ENCODE assay signal across 21 mouse cellular contexts in genomic region chr2:46492299-46492698, GRCm38 (mm10).
DNase-seq lines count a peak whose midpoint lies in the region; ATAC-seq and TF ChIP-seq lines count a peak whose summit lies in the region.
"Had no signal": no experiment of that assay in that cellular context is flagged by ENCODE, and none has a peak within 500 bp of the region (broad histone marks: within the 10 kb centered on the region; RNA-seq: fewer than 3 reads in every experiment).

No protein-coding gene starts in this region.

- H3K4me1 ChIP-seq in midbrain, embryonic 11.5 days (ENCODE audit: control insufficient read depth, insufficient read depth, low read length) = no peaks in the 10 kb centered on the region; the same call in 1 of the 2 replicates
- H3K4me1 ChIP-seq in midbrain, embryonic 13.5 days (replicated peaks) = 0 out of 2 replicates have a peak, but pooled peaks cover 2% of the 10 kb centered on the region
- no peaks in the 10 kb centered on the region for H3K4me1 ChIP-seq in midbrain, embryonic 14.5 days (ENCODE audit: control insufficient read depth, insufficient read depth, low read length)
- no peaks in the 10 kb centered on the region for H3K4me1 ChIP-seq in midbrain, embryonic 16.5 days (ENCODE audit: control insufficient read depth, insufficient read depth, low read length)
- H3K4me1 ChIP-seq: embryonic facial prominence, embryonic 13.5 days; forebrain, embryonic 13.5 days; forebrain, embryonic 15.5 days had no signal

- intact Hi-C loops in left cerebral cortex, postnatal 25 days (cut with DNase I) = no loop called here

- H3K27me3 ChIP-seq in midbrain, embryonic 11.5 days (ENCODE audit: control insufficient read depth, insufficient read depth, low read length) = no peaks in the 10 kb centered on the region
- no peaks in the 10 kb centered on the region for H3K27me3 ChIP-seq in midbrain, embryonic 13.5 days
- H3K27me3 ChIP-seq in midbrain, embryonic 14.5 days (ENCODE audit: control insufficient read depth, insufficient read depth, low read length) = no peaks in the 10 kb centered on the region
- H3K27me3 ChIP-seq in midbrain, embryonic 16.5 days (ENCODE audit: control insufficient read depth, insufficient read depth, low read depth, low read length) = no peaks in the 10 kb centered on the region
- H3K27me3 ChIP-seq: embryonic facial prominence, embryonic 13.5 days; forebrain, embryonic 13.5 days; forebrain, embryonic 15.5 days; Patski had no signal

- 25% methylated on average over 2 of the region's 2 CpGs for WGBS in midbrain, embryonic 11.5 days
- WGBS in midbrain, embryonic 13.5 days = 19% methylated on average over 2 of the region's 2 CpGs
- 11% methylated on average over 2 of the region's 2 CpGs for WGBS in midbrain, embryonic 14.5 days
- 26% methylated on average over 2 of the region's 2 CpGs for WGBS in midbrain, embryonic 16.5 days

- peak; percentile 76 for ATAC-seq in midbrain, embryonic 11.5 days (ENCODE audit: low FRiP score)
- no peak for ATAC-seq in midbrain, embryonic 13.5 days
- no peak for ATAC-seq in midbrain, embryonic 14.5 days (ENCODE audit: low FRiP score, low TSS enrichment)
- ATAC-seq in midbrain, embryonic 16.5 days = no peak
- ATAC-seq: activated CD4-positive, CD25-positive, alpha-beta regulatory T cell, adult 4 months; forebrain, embryonic 13.5 days; forebrain, embryonic 15.5 days; forebrain, postnatal 0 days; Patski had no signal

- no peak overlapping the region for H3K4me2 ChIP-seq in midbrain, embryonic 11.5 days
- H3K4me2 ChIP-seq in midbrain, embryonic 13.5 days (replicated peaks) = no peak overlapping the region
- no peak overlapping the region for H3K4me2 ChIP-seq in midbrain, embryonic 14.5 days (ENCODE audit: low read length)
- no peak overlapping the region for H3K4me2 ChIP-seq in midbrain, embryonic 16.5 days (ENCODE audit: low read length)
- H3K4me2 ChIP-seq: embryonic facial prominence, embryonic 13.5 days; forebrain, embryonic 13.5 days; forebrain, embryonic 15.5 days had no signal

- no peak overlapping the region for H3K4me3 ChIP-seq in midbrain, embryonic 11.5 days (ENCODE audit: low read depth, low read length)
- no peak overlapping the region for H3K4me3 ChIP-seq in midbrain, embryonic 13.5 days (replicated peaks)
- no peak overlapping the region for H3K4me3 ChIP-seq in midbrain, embryonic 14.5 days (replicated peaks; ENCODE audit: low read depth, low read length)
- no peak overlapping the region for H3K4me3 ChIP-seq in midbrain, embryonic 16.5 days (ENCODE audit: low read depth, low read length)
- H3K4me3 ChIP-seq: embryonic facial prominence, embryonic 13.5 days; forebrain, embryonic 13.5 days; forebrain, embryonic 15.5 days had no signal

- H3K27ac ChIP-seq in midbrain, embryonic 11.5 days (ENCODE audit: low read depth, low read length) = no peak overlapping the region
- H3K27ac ChIP-seq in midbrain, embryonic 13.5 days = no peak overlapping the region
- H3K27ac ChIP-seq in midbrain, embryonic 14.5 days (replicated peaks; ENCODE audit: low read depth, low read length) = no peak overlapping the region
- no peak overlapping the region for H3K27ac ChIP-seq in midbrain, embryonic 16.5 days (ENCODE audit: low read length)
- H3K27ac ChIP-seq: embryonic facial prominence, embryonic 13.5 days; forebrain, embryonic 13.5 days; forebrain, embryonic 15.5 days had no signal

- TF ChIP-seq POLR2A in brain, embryonic 14.5 days (IDR thresholded peaks at IDR 0.05; ENCODE audit: borderline replicate concordance, extremely low read depth, insufficient read depth, insufficient read length, poor library complexity, severe bottlenecking) = no peak

- no peak for DNase-seq in midbrain, embryonic 11.5 days (ENCODE audit: low spot score, missing footprints)
- peak; percentile 14 for DNase-seq in midbrain, embryonic 14.5 days
- DNase-seq in brain, embryonic 14.5 days (ENCODE audit: low read depth) = peak; percentile 11
- DNase-seq in retina, postnatal 1 day = peak; percentile 28
- no peak for DNase-seq in left cerebral cortex, postnatal 25 days (ENCODE audit: low spot score in 2 of 2)
- no peak for DNase-seq in layer of hippocampus, postnatal 10 days (ENCODE audit: low spot score in 2 of 2)
- DNase-seq: adrenal gland, adult 8-10 months; adrenal gland, postnatal 25 days; cerebellum, adult 11-12 months; cerebellum, adult 2 months; cerebellum, adult 9-10 months; cerebellum, postnatal 10 days; cerebellum, postnatal 25 days; forebrain, postnatal 0 days had no signal

- no peaks in the 10 kb centered on the region for H3K9me3 ChIP-seq in midbrain, embryonic 11.5 days (ENCODE audit: control insufficient read depth, low read length)
- H3K9me3 ChIP-seq in midbrain, embryonic 13.5 days = no peaks in the 10 kb centered on the region
- H3K9me3 ChIP-seq in midbrain, embryonic 14.5 days (ENCODE audit: control insufficient read depth, low read length) = 0 out of 2 replicates have a peak, but pooled peaks cover 6% of the 10 kb centered on the region
- no peaks in the 10 kb centered on the region for H3K9me3 ChIP-seq in midbrain, embryonic 16.5 days (replicated peaks; ENCODE audit: control insufficient read depth, low read length, poor library complexity, severe bottlenecking)
- H3K9me3 ChIP-seq: embryonic facial prominence, embryonic 13.5 days; forebrain, embryonic 13.5 days; forebrain, embryonic 15.5 days had no signal

- no peak overlapping the region for H3K9ac ChIP-seq in midbrain, embryonic 11.5 days (ENCODE audit: low read length)
- H3K9ac ChIP-seq in midbrain, embryonic 13.5 days (replicated peaks) = no peak overlapping the region
- no peak overlapping the region for H3K9ac ChIP-seq in midbrain, embryonic 14.5 days (replicated peaks; ENCODE audit: low read length)
- no peak overlapping the region for H3K9ac ChIP-seq in midbrain, embryonic 16.5 days (ENCODE audit: low read depth, low read length)
- H3K9ac ChIP-seq: embryonic facial prominence, embryonic 13.5 days; forebrain, embryonic 13.5 days; forebrain, embryonic 15.5 days; forebrain, postnatal 0 days had no signal

- no peak for TF ChIP-seq CTCF in brain, embryonic 14.5 days (IDR thresholded peaks at IDR 0.05; ENCODE audit: borderline replicate concordance, extremely low read depth, insufficient read depth, insufficient read length)

- H3K36me3 ChIP-seq in midbrain, embryonic 11.5 days (ENCODE audit: control insufficient read depth, insufficient read depth, low read length) = no peaks in the 10 kb centered on the region
- H3K36me3 ChIP-seq in midbrain, embryonic 13.5 days = no peaks in the 10 kb centered on the region
- no peaks in the 10 kb centered on the region for H3K36me3 ChIP-seq in midbrain, embryonic 14.5 days (ENCODE audit: control insufficient read depth, insufficient read depth, low read length)
- no peaks in the 10 kb centered on the region for H3K36me3 ChIP-seq in midbrain, embryonic 16.5 days (ENCODE audit: control insufficient read depth, insufficient read depth, low read length)
- H3K36me3 ChIP-seq: embryonic facial prominence, embryonic 13.5 days; forebrain, embryonic 15.5 days had no signal

Comparison
In these comparisons a context has a peak if more than half of its experiments do, and no peak if none do; other contexts are left out.
1. DNase-seq: peak in midbrain, embryonic 14.5 days (single experiment), brain, embryonic 14.5 days (single experiment) and retina, postnatal 1 day (single experiment); none in midbrain, embryonic 11.5 days (single experiment), left cerebral cortex, postnatal 25 days (0 of 2) and layer of hippocampus, postnatal 10 days (0 of 2).